Mouse (Mus musculus) embryonic fibroblast, embryonic 13.5 days (primary cell): ENCODE data around the gene Fam181a. TPM values are rescaled to one million over a fixed set of nuclear protein-coding genes. Genes with fewer than 3 reads are reported as not detected.

ENCODE experiments used
- H3K27ac ChIP-seq: 2 replicates; pipeline ENCODE4 v1.5.1; 2012; ENCODE audit warnings: low read length, control low read depth, inconsistent platforms; ENCODE audit not compliant: insufficient read depth
- H3K4me1 ChIP-seq: 2 replicates; pipeline ENCODE4 v1.6.1; 2011; ENCODE audit warnings: low read length; ENCODE audit not compliant: control insufficient read depth, insufficient read depth
- H3K4me3 ChIP-seq: 2 replicates; pipeline ENCODE4 v1.5.1; 2011; ENCODE audit warnings: mild to moderate bottlenecking, control low read depth, low read length; ENCODE audit not compliant: insufficient read depth
- CTCF ChIP-seq: IDR thresholded peaks from 2 replicates; pipeline ENCODE4 v1.5.1; 2011; ENCODE audit warnings: mild to moderate bottlenecking, control low read depth, low read length, moderate library complexity, borderline replicate concordance; ENCODE audit not compliant: insufficient read depth
- POLR2A ChIP-seq: IDR thresholded peaks from 2 replicates; pipeline ENCODE4 v1.6.1; 2011; ENCODE audit warnings: low read depth, mild to moderate bottlenecking, control low read depth, low read length, moderate library complexity
- polyA plus RNA-seq: library from polyadenylated mRNA; stranded (reverse); fragments of >200 nt; gene quantifications from 2 replicates; pipeline ENCODE4 v1.2.4, GENCODE M21; 2011; ENCODE audit warnings: low read depth; ENCODE audit not compliant: missing spikeins, insufficient read length

Fam181a gene
- polyA plus RNA-seq, 1 experiment = not detected

GRCm38 (mm10) chr12:103352735-103353134, 42.0 kb downstream of the Fam181a start:
- no peak for TF ChIP-seq CTCF
- TF ChIP-seq POLR2A = no peak
- Histone ChIP-seq H3K4me3 (no peak overlapping the region), H3K4me1 (no peaks in the 10 kb centered on the region), H3K27ac (no peak overlapping the region)

- H3K27ac ChIP-seq = no peak overlapping the region
- no peak for TF ChIP-seq POLR2A
- H3K4me3 ChIP-seq = no peak overlapping the region
- no peaks in the 10 kb centered on the region for H3K4me1 ChIP-seq
These were observed 42.8 kb downstream of the Fam181a start for GRCm38 (mm10) chr12:103353538-103353937.

GRCm38 (mm10) chr12:103355746-103356414, 45.1 kb downstream of the Fam181a start, which contains the start of gene Asb2:
TSS of gene Asb2 (minus strand) at chr12:103356001.
- Histone ChIP-seq H3K4me3 (no peak within 1 kb of the TSS), H3K4me1 (no peaks in the 10 kb centered on the region), H3K27ac (no peak within 1 kb of the TSS)
- TF ChIP-seq POLR2A = no peak
- TF ChIP-seq CTCF = no peak

GRCm38 (mm10) chr12:103356415-103356748, 45.6 kb downstream of the Fam181a start:
- Histone ChIP-seq H3K27ac (no peak overlapping the region), H3K4me1 (no peaks in the 10 kb centered on the region), H3K4me3 (no peak overlapping the region)
- no peak for TF ChIP-seq POLR2A
- TF ChIP-seq CTCF = no peak

GRCm38 (mm10) chr12:103358216-103358615, 47.4 kb downstream of the Fam181a start:
- no peak for TF ChIP-seq CTCF
- no peak for TF ChIP-seq POLR2A

GRCm38 (mm10) chr12:103358951-103359801, 48.4 kb downstream of the Fam181a start:
- no peak for TF ChIP-seq CTCF
- TF ChIP-seq POLR2A = no peak
- H3K4me3 ChIP-seq = no peak overlapping the region
- H3K4me1 ChIP-seq = no peaks in the 10 kb centered on the region
- H3K27ac ChIP-seq = no peak overlapping the region

More at GRCm38 (mm10) chr12:103358216-103358615, 47.4 kb downstream of the Fam181a start:
- Histone ChIP-seq H3K27ac (no peak overlapping the region), H3K4me1 (no peaks in the 10 kb centered on the region), H3K4me3 (no peak overlapping the region)

GRCm38 (mm10) chr12:103360812-103361211, 50.0 kb downstream of the Fam181a start:
- no peak overlapping the region for H3K27ac ChIP-seq
- no peaks in the 10 kb centered on the region for H3K4me1 ChIP-seq
- H3K4me3 ChIP-seq = no peak overlapping the region
- TF ChIP-seq POLR2A (no peak), CTCF (no peak)

GRCm38 (mm10) chr12:103361539-103362307, 50.9 kb downstream of the Fam181a start:
- Histone ChIP-seq H3K4me3 (no peak overlapping the region), H3K4me1 (no peaks in the 10 kb centered on the region), H3K27ac (no peak overlapping the region)
- TF ChIP-seq CTCF (no peak), POLR2A (no peak)

GRCm38 (mm10) chr12:103362336-103362735, 51.6 kb downstream of the Fam181a start:
- H3K4me3 ChIP-seq = no peak overlapping the region
- no peak overlapping the region for H3K27ac ChIP-seq
- TF ChIP-seq POLR2A = no peak
- TF ChIP-seq CTCF = no peak
- no peaks in the 10 kb centered on the region for H3K4me1 ChIP-seq

Other genes starting within 250 kb of the Fam181a start
- not detected in 2 replicates for gene Prima1, start 68.8 kb upstream of the Fam181a start, polyA plus RNA-seq
- not detected in 2 replicates for gene Asb2, start 45.0 kb downstream of the Fam181a start, polyA plus RNA-seq
- 12.0 and 13.3 TPM in 2 replicates for gene Otub2, start 77.7 kb downstream of the Fam181a start, polyA plus RNA-seq
- 0.53 and 0.83 TPM in 2 replicates for gene 9330161L09Rik, start 96.8 kb downstream of the Fam181a start, polyA plus RNA-seq
- 63.6 and 67.9 TPM in 2 replicates for gene Ddx24, start 114.9 kb downstream of the Fam181a start, polyA plus RNA-seq
- 186 and 203 TPM in 2 replicates for gene Ifi27, start 123.2 kb downstream of the Fam181a start, polyA plus RNA-seq
- 3.4 and 5.5 TPM in 2 replicates for gene Ifi27l2a, start 132.7 kb downstream of the Fam181a start, polyA plus RNA-seq
- gene Ifi27l2b, start 146.2 kb downstream of the Fam181a start, polyA plus RNA-seq = 0.97 and 2.7 TPM in 2 replicates
- gene Ppp4r4, start 221.3 kb downstream of the Fam181a start, polyA plus RNA-seq = 0.92 and 4.2 TPM in 2 replicates